Mouse (Mus musculus) left cerebral cortex, adult 9 months (tissue): ENCODE measurements at regions not wholly inside any gene's neighbourhood (a gene's known extent, or its start where the extent isn't known, plus 50 kb on each side); places are given as distances from the start of the nearest gene placed in this dataset.
A peak's percentile ranks its signal among the peaks of the same experiment; 100 is the strongest.

Source experiments
- DNase-seq, 2 experiments: peaks; one replicate each; pipeline ENCODE4 v3.0.0; 2022; ENCODE audit warnings: low spot score in 2 of 2

- DNase-seq = no peak
Measured at GRCm38 (mm10) chr14:78372102-78372501, 64.3 kb upstream of the Tnfsf11 start.

GRCm38 (mm10) chr14:78368881-78369280 lies 61.0 kb upstream of the Tnfsf11 start:
- peak; percentile 15 to 26 for DNase-seq

GRCm38 (mm10) chr14:78364822-78365221 lies 57.0 kb upstream of the Tnfsf11 start:
- no peak for DNase-seq

GRCm38 (mm10) chr14:78363123-78363522 lies 55.3 kb upstream of the Tnfsf11 start:
- no peak for DNase-seq
